Mouse (Mus musculus) forebrain, embryonic 11.5 days (tissue): ENCODE results near the gene Ephx1. TPM values are rescaled to one million over a fixed set of nuclear protein-coding genes. Genes with fewer than 3 reads are reported as not detected.

Experiments
- ATAC-seq: fragments of 200-750 bp; cut with Nextera tagmentation; replicated peaks from 2 replicates; pipeline ENCODE4 v1.8.0; 2017; ENCODE audit warnings: moderate TSS enrichment; ENCODE audit not compliant: low FRiP score
- DNase-seq: peaks from one replicate; pipeline ENCODE4 v3.0.0-alpha.2; 2017; ENCODE audit warnings: low spot score
- H3K27ac ChIP-seq: fragments of 300-500 bp; sonication (generic); 2 replicates; pipeline ENCODE4 v1.5.1; 2014; ENCODE audit warnings: low read depth, low read length
- H3K27me3 ChIP-seq: fragments of 300-500 bp; sonication (generic); 2 replicates; pipeline ENCODE4 v1.6.1; 2014; ENCODE audit warnings: mild to moderate bottlenecking, low read length, mixed read lengths; ENCODE audit not compliant: control insufficient read depth, insufficient read depth
- H3K36me3 ChIP-seq: fragments of 300-500 bp; sonication (generic); 2 replicates; pipeline ENCODE4 v1.6.1; 2014; ENCODE audit warnings: mild to moderate bottlenecking, low read length, moderate library complexity, mixed read lengths; ENCODE audit not compliant: control insufficient read depth, insufficient read depth
- H3K4me1 ChIP-seq: fragments of 300-500 bp; sonication (generic); replicated peaks from 2 replicates; pipeline ENCODE4 v1.6.1; 2014; ENCODE audit warnings: low read length, mixed read lengths; ENCODE audit not compliant: control insufficient read depth, insufficient read depth
- H3K4me2 ChIP-seq: fragments of 300-500 bp; sonication (generic); 2 replicates; pipeline ENCODE4 v1.6.1; 2014; ENCODE audit warnings: low read depth, mild to moderate bottlenecking, low read length, moderate library complexity, mixed read lengths; ENCODE audit not compliant: severe bottlenecking
- H3K4me3 ChIP-seq: fragments of 300-500 bp; sonication (generic); 2 replicates; pipeline ENCODE4 v1.5.1; 2014; ENCODE audit warnings: low read depth, low read length
- H3K9ac ChIP-seq: fragments of 300-500 bp; sonication (generic); 2 replicates; pipeline ENCODE4 v1.6.1; 2014; ENCODE audit warnings: low read length
- H3K9me3 ChIP-seq: fragments of 300-500 bp; sonication (generic); 2 replicates; pipeline ENCODE4 v1.6.1; 2016; ENCODE audit warnings: low read length, mixed read lengths; ENCODE audit not compliant: control insufficient read depth
- whole genome bisulfite sequencing: fragments of 180-500 bp; shearing (Covaris S2); extraction: QIAGEN DNeasy Blood & Tissue Kit; methylation state at CpG from one replicate; pipeline ENCODE4 v1.1.7; 2014; 5-methylcytosine and 5-hydroxymethylcytosine counted together
- polyA plus RNA-seq: library from polyadenylated mRNA; unstranded; fragments of >200 nt; fragmentation: Nextera tagmentation; extraction: Ambion mirVana; gene quantifications from 2 replicates; pipeline ENCODE4 v1.2.1, GENCODE M21; 2014

Gene Ephx1
- 0.65 and 1.1 TPM in 2 replicates for polyA plus RNA-seq

- no peaks in the 10 kb centered on the region for H3K27me3 ChIP-seq
- DNase-seq (no peak), ATAC-seq (no peak)
- no peak within 1 kb of the TSS for H3K4me2 ChIP-seq
- no peak within 1 kb of the TSS for H3K27ac ChIP-seq
- WGBS: 64% methylated on average over 5 of the region's 5 CpGs
- H3K36me3 ChIP-seq: no peaks in the 10 kb centered on the region
- H3K4me1 ChIP-seq: no peaks in the 10 kb centered on the region
- no peak within 1 kb of the TSS for H3K4me3 ChIP-seq
- no peak within 1 kb of the TSS for H3K9ac ChIP-seq
- no peaks in the 10 kb centered on the region for H3K9me3 ChIP-seq
Observed at GRCm38 (mm10) chr1:181020756-181021487, at the start of gene Ephx1. Ephx1 (minus strand) TSS chr1:181020904.

- Histone ChIP-seq H3K36me3 (no peaks in the 10 kb centered on the region), H3K27ac (no peak overlapping the region), H3K9me3 (no peaks in the 10 kb centered on the region), H3K9ac (no peak overlapping the region), H3K27me3 (no peaks in the 10 kb centered on the region), H3K4me2 (no peak overlapping the region), H3K4me3 (no peak overlapping the region), H3K4me1 (no peaks in the 10 kb centered on the region)
- no peak for DNase-seq
- WGBS: 73% methylated on average over 11 of the region's 11 CpGs
- ATAC-seq: no peak
Observed at GRCm38 (mm10) chr1:181069671-181070070, 49.0 kb upstream of the Ephx1 start.

GRCm38 (mm10) chr1:181068344-181068743 is 47.6 kb upstream of the Ephx1 start:
- Histone ChIP-seq H3K27me3 (no peaks in the 10 kb centered on the region), H3K4me1 (no peaks in the 10 kb centered on the region), H3K27ac (no peak overlapping the region), H3K4me2 (no peak overlapping the region), H3K9me3 (no peaks in the 10 kb centered on the region), H3K4me3 (no peak overlapping the region), H3K9ac (no peak overlapping the region), H3K36me3 (no peaks in the 10 kb centered on the region)
- ATAC-seq: no peak
- 81% methylated on average over 1 of the region's 1 CpGs for WGBS
- no peak for DNase-seq

GRCm38 (mm10) chr1:181064648-181065047 is 43.9 kb upstream of the Ephx1 start:
- ATAC-seq: no peak
- 87% methylated on average over 6 of the region's 6 CpGs for WGBS
- no peaks in the 10 kb centered on the region for H3K36me3 ChIP-seq
- H3K9ac ChIP-seq: no peak overlapping the region
- no peak overlapping the region for H3K4me2 ChIP-seq
- DNase-seq: no peak
- H3K27ac ChIP-seq: no peak overlapping the region
- H3K4me1 ChIP-seq: no peaks in the 10 kb centered on the region
- H3K9me3 ChIP-seq: no peaks in the 10 kb centered on the region
- no peaks in the 10 kb centered on the region for H3K27me3 ChIP-seq
- H3K4me3 ChIP-seq: no peak overlapping the region

- DNase-seq (no peak), ATAC-seq (no peak)
- Histone ChIP-seq H3K9ac (no peak overlapping the region), H3K4me2 (no peak overlapping the region), H3K9me3 (no peaks in the 10 kb centered on the region), H3K4me1 (no peaks in the 10 kb centered on the region), H3K4me3 (no peak overlapping the region), H3K27me3 (no peaks in the 10 kb centered on the region), H3K27ac (no peak overlapping the region), H3K36me3 (no peaks in the 10 kb centered on the region)
- WGBS: 82% methylated on average over 2 of the region's 2 CpGs
Observed at GRCm38 (mm10) chr1:181063991-181064390, 43.3 kb upstream of the Ephx1 start.

GRCm38 (mm10) chr1:181061784-181062485 is 41.2 kb upstream of the Ephx1 start:
- H3K4me2 ChIP-seq: no peak overlapping the region
- H3K27ac ChIP-seq: no peak overlapping the region
- no peak overlapping the region for H3K4me3 ChIP-seq
- DNase-seq: no peak
- WGBS: 66% methylated on average over 3 of the region's 3 CpGs
- ATAC-seq: no peak
- H3K9me3 ChIP-seq: no peaks in the 10 kb centered on the region
- no peak overlapping the region for H3K9ac ChIP-seq
- no peaks in the 10 kb centered on the region for H3K36me3 ChIP-seq
- no peaks in the 10 kb centered on the region for H3K27me3 ChIP-seq
- no peaks in the 10 kb centered on the region for H3K4me1 ChIP-seq

GRCm38 (mm10) chr1:181052898-181053297 is 32.2 kb upstream of the Ephx1 start:
- H3K9me3 ChIP-seq: no peaks in the 10 kb centered on the region
- 87% methylated on average over 4 of the region's 4 CpGs for WGBS
- H3K27me3 ChIP-seq: no peaks in the 10 kb centered on the region
- no peak overlapping the region for H3K27ac ChIP-seq
- H3K4me2 ChIP-seq: no peak overlapping the region
- ATAC-seq (no peak), DNase-seq (no peak)
- H3K4me1 ChIP-seq: no peaks in the 10 kb centered on the region
- no peak overlapping the region for H3K4me3 ChIP-seq
- H3K36me3 ChIP-seq: no peaks in the 10 kb centered on the region
- H3K9ac ChIP-seq: no peak overlapping the region

- no peaks in the 10 kb centered on the region for H3K9me3 ChIP-seq
- H3K4me1 ChIP-seq: no peaks in the 10 kb centered on the region
- H3K27me3 ChIP-seq: no peaks in the 10 kb centered on the region
- no peak within 1 kb of the TSS for H3K27ac ChIP-seq
- 82% methylated on average over 6 of the region's 6 CpGs for WGBS
- H3K36me3 ChIP-seq: no peaks in the 10 kb centered on the region
- no peak within 1 kb of the TSS for H3K4me3 ChIP-seq
- H3K4me2 ChIP-seq: no peak within 1 kb of the TSS
- DNase-seq: no peak
- no peak for ATAC-seq
- H3K9ac ChIP-seq: no peak within 1 kb of the TSS
Observed at GRCm38 (mm10) chr1:181050937-181051336, 30.2 kb upstream of the Ephx1 start, which contains the start of gene 9130409I23Rik. 9130409I23Rik (plus strand) TSS chr1:181051237.
